Mouse (Mus musculus) cortical plate, adult 2 months (tissue): Measurements from ENCODE around the gene Plb1.

Experiments used
- CTCF ChIP-seq: fragments of 200-500 bp; IDR thresholded peaks from 2 replicates; pipeline ENCODE4 v1.5.1; 2011; ENCODE audit warnings: mild to moderate bottlenecking, control low read depth, low read length; ENCODE audit not compliant: insufficient read depth; ENCODE audit errors: extremely low read depth
- POLR2A ChIP-seq: fragments of 200-500 bp; IDR thresholded peaks from 2 replicates; pipeline ENCODE4 v1.6.1; 2011; ENCODE audit warnings: mild to moderate bottlenecking, low read length, control low read depth; ENCODE audit not compliant: insufficient read depth; ENCODE audit errors: extremely low read depth

GRCm38 (mm10) chr5:32191259-32191658, 41.2 kb upstream of the Plb1 start:
- TF ChIP-seq CTCF (no peak), POLR2A (no peak)
